Mouse (Mus musculus): Measurements from ENCODE around the gene Tenm1.

Tenm1 gene

DNA sequence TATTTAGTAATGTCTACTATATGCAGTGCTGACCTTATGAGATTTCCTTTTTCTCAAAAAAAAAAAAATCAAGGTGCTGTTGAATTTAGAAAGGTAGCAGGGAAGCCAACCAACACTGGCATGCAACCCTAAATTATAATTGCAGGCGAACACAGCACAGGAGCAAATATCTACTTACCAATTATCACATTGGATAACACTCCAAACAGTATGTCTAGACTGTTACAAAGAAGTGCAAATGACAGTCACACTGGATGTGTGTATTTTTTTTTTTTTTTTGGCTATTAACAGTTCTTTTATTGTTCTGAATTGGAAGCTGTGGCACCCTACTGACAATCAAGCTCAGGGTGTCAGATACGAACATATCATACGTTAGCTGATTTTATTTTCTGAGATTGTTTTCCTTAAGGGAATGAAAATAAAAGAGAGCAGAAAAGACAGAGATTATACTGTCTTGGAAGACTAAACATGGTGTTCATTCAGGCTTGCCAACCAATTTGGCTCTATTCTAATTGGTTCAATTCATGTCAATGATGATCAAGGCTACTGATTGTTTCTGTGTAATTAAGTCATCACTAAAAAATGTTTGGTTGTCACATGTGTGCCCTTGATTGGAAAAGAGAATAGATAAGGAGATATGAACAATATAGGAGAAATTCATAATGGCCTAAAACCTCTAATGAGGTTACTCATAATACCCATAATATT lies 710.7 kb downstream of the Tenm1 start:
- no peak for DNase-seq

GRCm38 (mm10) chrX:42700291-42700690 lies 728.6 kb downstream of the Tenm1 start:
- no peak for DNase-seq

- no peak for DNase-seq
Observed at GRCm38 (mm10) chrX:42647131-42647530, 781.8 kb downstream of the Tenm1 start.

- DNase-seq = no peak
Observed at GRCm38 (mm10) chrX:42580521-42580920, 848.4 kb downstream of the Tenm1 start.

DNA sequence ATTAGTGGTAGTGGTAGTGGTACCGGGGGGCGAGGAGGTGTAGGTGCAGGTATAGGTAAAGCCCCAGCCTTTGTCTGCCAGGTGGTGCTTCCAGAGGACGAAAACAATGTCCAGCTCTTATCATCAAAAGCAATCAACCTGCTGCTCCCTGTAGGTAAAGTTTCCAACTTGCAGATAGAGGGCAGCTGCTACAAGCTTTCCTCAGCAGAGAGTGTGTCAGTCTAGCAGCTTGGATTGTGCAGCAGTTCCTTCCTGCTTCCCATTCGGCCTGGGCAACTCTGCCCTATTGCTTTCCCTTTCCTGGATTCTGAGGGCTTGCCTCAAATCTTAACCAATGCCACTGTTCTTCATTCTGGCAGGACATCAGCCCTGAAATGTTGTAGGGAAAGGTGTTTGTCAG lies 870.2 kb downstream of the Tenm1 start:
- DNase-seq = no peak

GRCm38 (mm10) chrX:42557284-42557683 lies 871.6 kb downstream of the Tenm1 start:
- peak; percentile 50 for DNase-seq

DNA sequence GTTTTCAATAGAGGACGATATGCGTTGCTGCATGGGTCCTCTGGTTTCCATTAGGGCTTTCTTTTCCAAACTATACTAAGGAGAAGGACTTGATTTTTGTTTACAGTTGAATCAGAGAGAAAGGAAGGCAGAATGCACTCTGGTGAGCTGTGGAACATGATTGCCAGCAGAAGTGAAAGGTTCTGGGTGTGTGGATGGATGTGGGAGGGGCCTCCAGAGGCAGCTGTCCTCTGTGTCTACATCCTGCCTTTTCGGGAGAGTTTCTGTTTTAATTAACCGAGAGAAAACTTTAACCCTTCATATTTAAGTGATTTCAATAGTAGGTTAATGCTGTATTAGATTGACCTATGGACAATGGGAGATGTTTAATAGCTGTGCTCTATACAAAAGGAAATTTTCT lies 880.4 kb downstream of the Tenm1 start:
- DNase-seq = no peak

DNA sequence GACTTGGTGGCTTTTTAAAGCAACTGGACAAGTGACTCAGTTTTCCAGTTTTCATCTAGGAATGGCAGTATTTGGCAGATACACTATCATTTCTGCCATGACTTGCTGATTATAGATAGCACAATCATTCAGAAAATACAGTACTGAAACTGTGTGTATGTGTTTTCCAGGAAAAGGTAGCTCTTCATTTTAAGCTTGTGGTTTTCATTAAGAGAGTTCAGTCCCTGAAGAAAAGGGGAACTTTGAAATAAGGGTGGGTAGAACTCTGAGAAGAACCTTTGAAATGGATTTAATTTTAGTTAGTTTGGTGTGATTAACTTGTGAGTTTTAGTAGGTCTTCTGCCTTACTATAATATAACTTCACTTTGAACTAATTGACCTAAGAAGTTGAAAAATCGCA lies 883.9 kb downstream of the Tenm1 start:
- no peak for DNase-seq

DNA sequence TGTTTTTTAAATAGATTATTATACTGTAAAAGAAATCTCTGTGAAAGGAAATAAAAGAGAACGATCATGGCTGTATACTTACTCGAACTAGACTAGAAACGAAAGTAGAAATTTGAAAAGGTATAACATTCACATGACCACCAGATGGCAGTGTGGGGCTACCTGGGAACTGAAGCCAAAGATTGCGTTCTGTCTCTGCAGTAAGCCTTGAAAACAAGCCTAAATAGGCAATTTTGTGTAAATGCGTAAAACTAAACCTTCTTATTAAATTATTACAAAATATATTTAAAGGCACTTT lies 888.2 kb downstream of the Tenm1 start:
- peak; percentile 71 for DNase-seq

- peak; percentile 88 for DNase-seq
Observed at GRCm38 (mm10) chrX:42540030-42540755, 888.7 kb downstream of the Tenm1 start.

GRCm38 (mm10) chrX:42530703-42531102 lies 898.2 kb downstream of the Tenm1 start:
- DNase-seq = no peak

- DNase-seq = no peak
Observed at GRCm38 (mm10) chrX:42522868-42523267, 906.1 kb downstream of the Tenm1 start.

GRCm38 (mm10) chrX:42512567-42512966 lies 916.4 kb downstream of the Tenm1 start:
- no peak for DNase-seq

DNA sequence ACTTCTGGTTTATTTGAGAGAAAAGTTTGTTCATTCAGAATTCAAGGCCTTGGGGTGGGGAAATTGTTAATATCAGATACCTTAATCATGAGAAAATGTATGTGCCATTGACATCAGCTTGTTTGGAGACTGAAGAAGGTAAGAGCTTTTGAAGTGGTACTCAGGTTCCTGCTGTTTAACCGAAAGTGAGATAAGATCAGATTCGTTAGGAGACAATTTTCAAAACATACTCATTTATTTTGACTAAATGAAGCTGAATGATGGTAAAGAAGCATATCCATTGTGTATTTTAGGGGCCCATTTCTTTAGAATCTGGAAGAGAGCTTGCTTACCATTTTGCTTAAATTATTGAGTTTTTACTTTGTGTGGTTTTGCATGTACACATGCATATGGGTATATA lies 917.8 kb downstream of the Tenm1 start:
- DNase-seq = no peak

GRCm38 (mm10) chrX:42502291-42503043 lies 926.5 kb downstream of the Tenm1 start, which contains the start of gene Sh2d1a:
Sh2d1a (plus strand) TSS chrX:42502453.
- no peak for DNase-seq

DNA sequence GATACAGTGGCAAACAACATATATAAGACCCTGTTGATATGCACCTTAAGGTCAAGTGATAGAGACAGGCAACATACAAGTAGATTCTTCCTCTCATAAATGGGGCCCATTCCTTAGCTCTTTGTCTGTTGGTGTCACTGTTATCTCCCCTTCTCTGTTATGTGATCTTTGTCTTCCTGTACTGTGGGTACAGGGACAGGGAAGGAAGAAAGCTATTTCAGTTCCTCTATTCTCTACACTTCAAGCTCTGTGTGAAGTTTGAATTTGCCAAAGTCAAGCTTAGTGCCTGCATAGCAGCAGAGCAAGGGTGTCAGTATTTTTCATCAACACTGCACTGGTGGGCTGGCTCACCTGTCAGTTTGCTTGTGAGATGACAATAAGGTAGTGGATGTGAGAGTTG lies 928.4 kb downstream of the Tenm1 start:
- DNase-seq = no peak

- DNase-seq = peak; percentile 51
Observed at GRCm38 (mm10) chrX:42490336-42490735, 938.6 kb downstream of the Tenm1 start.

DNA sequence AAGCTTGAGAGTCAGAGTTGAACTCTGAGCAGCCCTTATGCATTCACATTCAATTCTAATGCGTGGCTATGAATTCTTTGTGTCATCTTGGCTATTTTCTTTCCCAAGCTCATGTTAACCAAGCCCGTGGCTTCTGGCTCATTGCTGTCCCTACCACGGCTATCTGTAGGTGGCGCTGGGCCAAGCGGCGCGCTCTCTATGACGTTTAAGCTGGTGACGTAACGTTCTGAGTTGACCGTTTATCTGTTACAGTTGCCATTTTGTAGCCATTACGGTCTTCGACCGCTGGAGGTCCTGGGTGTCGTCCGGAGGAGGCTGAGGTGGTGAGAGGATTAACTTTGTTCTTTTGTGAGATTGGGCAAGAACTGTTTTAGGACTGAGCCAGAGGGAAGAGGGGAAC lies 939.5 kb downstream of the Tenm1 start, which contains the start of gene Tex13c2:
Gene Tex13c2 (plus strand): TSS at position 246 of the 400 bp plus-strand sequence.
- peak; percentile 3 for DNase-seq

Measured in cerebellum, adult 11-12 months (tissue).